Mouse (Mus musculus) bone marrow macrophage, adult 2 months (primary cell): ENCODE results near the gene Tmprss6.

Experiments
- CTCF ChIP-seq: IDR thresholded peaks from 2 replicates; pipeline ENCODE4 v1.5.1; 2012; ENCODE audit warnings: low read depth, mild to moderate bottlenecking, low read length, moderate library complexity
- POLR2A ChIP-seq: IDR thresholded peaks from 2 replicates; pipeline ENCODE4 v1.6.1; 2012; ENCODE audit warnings: mild to moderate bottlenecking, low read depth, low read length, borderline replicate concordance

GRCm38 (mm10) chr15:78443857-78444256, 24.6 kb downstream of the Tmprss6 start:
- no peak for TF ChIP-seq CTCF
- no peak for TF ChIP-seq POLR2A
